Mouse (Mus musculus) spleen, adult 2 months (tissue): ENCODE data around the gene Rnf144b. TPM values are rescaled to one million over a fixed set of nuclear protein-coding genes. Genes with fewer than 3 reads are reported as not detected.

Experiments
- DNase-seq, 2 experiments: peaks; one replicate each; pipeline versions ENCODE4 v3.0.0 to v3.0.0-alpha.2; 2012 to 2021; ENCODE audit warnings: low spot score in 2 of 2, low read depth in 1 of 2
- H3K27ac ChIP-seq: fragments of 200-500 bp; 2 replicates; pipeline ENCODE4 v1.5.1; 2012; ENCODE audit warnings: low read length, inconsistent platforms; ENCODE audit not compliant: insufficient read depth
- H3K27me3 ChIP-seq: fragments of 200-500 bp; 2 replicates; pipeline ENCODE4 v1.6.1; 2012; ENCODE audit warnings: mild to moderate bottlenecking, moderate library complexity, low read length, inconsistent platforms; ENCODE audit not compliant: control insufficient read depth, insufficient read depth
- H3K36me3 ChIP-seq: fragments of 200-500 bp; 2 replicates; pipeline ENCODE4 v1.6.1; 2012; ENCODE audit warnings: mild to moderate bottlenecking, low read length, inconsistent platforms; ENCODE audit not compliant: control insufficient read depth, insufficient read depth
- H3K4me1 ChIP-seq: fragments of 200-500 bp; 2 replicates; pipeline ENCODE4 v1.6.1; 2011; ENCODE audit warnings: inconsistent platforms; ENCODE audit not compliant: control insufficient read depth, insufficient read depth, insufficient read length
- H3K4me3 ChIP-seq: fragments of 200-500 bp; 2 replicates; pipeline ENCODE4 v1.5.1; 2011; ENCODE audit warnings: mild to moderate bottlenecking, inconsistent platforms; ENCODE audit not compliant: insufficient read depth, insufficient read length; ENCODE audit errors: extremely low read depth
- CTCF ChIP-seq: fragments of 200-500 bp; IDR thresholded peaks from 2 replicates; pipeline ENCODE4 v1.5.1; 2011; ENCODE audit warnings: mild to moderate bottlenecking, inconsistent platforms; ENCODE audit not compliant: insufficient read depth, insufficient read length, insufficient replicate concordance; ENCODE audit errors: extremely low read depth
- POLR2A ChIP-seq: fragments of 200-500 bp; IDR thresholded peaks from 2 replicates; pipeline ENCODE4 v1.6.1; 2011; ENCODE audit warnings: low read depth, low read length, inconsistent platforms
- WGBS: fragments of 180-500 bp; shearing (Covaris S2); methylation state at CpG from one replicate; pipeline ENCODE4 v1.1.7; 2018; 5-methylcytosine and 5-hydroxymethylcytosine counted together
- polyA plus RNA-seq: library from polyadenylated mRNA; depleted of rRNA; stranded (reverse); fragments of >200 nt; gene quantifications from 2 replicates; pipeline ENCODE4 v1.2.3, GENCODE M21; 2012; rRNA removed

The Rnf144b gene
- polyA plus RNA-seq: 4.5 and 4.6 TPM in 2 replicates

DNA sequence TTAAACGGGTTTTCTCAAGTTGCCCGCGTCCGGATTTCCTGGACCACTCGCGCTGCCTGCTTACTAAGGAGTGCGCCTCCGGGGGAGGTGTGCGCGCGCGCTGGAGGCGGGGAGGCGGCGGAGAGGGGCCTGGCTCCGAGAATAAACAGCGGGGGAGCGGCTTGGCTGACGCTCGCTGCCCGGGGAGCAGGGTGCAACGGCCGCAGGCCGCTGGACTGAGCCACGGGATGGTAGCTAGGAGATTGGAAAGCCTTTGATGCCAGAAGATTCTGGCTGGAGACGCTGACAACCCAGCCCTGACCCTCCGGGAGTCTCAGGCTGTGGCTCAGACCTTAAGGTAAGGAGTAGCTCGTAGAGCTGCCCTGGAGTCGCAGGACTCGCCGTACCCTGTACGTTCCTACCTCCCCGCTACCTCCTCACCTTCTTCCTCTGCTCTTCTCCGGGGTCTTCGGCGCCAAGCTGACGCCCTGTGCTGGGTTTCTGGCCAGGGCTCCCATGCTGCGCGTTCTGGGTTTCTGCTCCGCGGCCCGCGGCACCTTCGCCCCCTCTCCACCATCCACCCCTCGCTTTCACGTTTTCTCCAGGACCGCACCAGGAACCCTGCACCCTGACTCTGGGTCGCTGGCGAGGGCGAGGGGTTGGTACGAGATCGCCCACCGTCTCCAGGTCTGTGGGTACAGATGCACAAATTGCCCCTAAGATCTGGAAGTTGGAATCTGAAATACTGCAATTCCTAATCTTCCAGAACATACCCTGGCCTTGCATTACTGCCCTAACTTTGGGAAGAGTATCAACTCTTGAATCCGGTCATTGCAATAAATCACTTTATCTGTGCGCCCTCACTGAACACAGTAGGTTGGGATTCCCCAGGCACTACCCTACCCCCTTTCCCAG, at the start of gene Rnf144b:
Rnf144b (plus strand) TSS at position 120 of the 894 bp plus-strand sequence.
- Histone ChIP-seq H3K4me1 (peaks cover 6% of the 10 kb centered on the region; the same call in 1 of the 2 replicates), H3K27ac (no peak within 1 kb of the TSS), H3K4me3 (peak within 1 kb of the TSS; percentile 20; the same call in 1 of the 2 replicates), H3K36me3 (no peaks in the 10 kb centered on the region), H3K27me3 (peaks cover 5% of the 10 kb centered on the region; the same call in 1 of the 2 replicates)
- TF ChIP-seq CTCF (no peak), POLR2A (no peak)
- no peak for DNase-seq
- 5% methylated on average over 55 of the region's 55 CpGs for WGBS

DNA sequence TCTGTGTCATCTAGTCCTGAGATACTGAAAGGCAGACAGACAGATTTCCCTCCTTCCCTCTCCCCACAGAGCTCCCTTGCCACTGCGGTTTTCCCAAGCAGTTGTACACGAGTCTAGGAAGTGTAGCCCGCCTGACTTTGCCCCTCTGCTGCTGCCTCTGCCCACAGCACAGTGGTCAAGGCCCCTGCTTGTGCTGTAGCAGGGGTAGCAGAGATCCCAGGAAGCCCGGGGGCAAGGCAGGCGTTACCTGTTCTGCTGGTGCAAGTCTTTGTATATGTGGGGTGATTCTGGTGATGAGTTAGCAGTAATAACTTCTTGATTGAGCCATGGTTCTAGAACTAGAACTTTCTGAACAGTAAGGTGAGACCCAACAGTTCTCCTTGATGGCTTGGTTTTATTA, 46.3 kb upstream of the Rnf144b start:
- no peaks in the 10 kb centered on the region for H3K4me1 ChIP-seq
- no peak for DNase-seq
- TF ChIP-seq POLR2A (no peak), CTCF (no peak)

DNA sequence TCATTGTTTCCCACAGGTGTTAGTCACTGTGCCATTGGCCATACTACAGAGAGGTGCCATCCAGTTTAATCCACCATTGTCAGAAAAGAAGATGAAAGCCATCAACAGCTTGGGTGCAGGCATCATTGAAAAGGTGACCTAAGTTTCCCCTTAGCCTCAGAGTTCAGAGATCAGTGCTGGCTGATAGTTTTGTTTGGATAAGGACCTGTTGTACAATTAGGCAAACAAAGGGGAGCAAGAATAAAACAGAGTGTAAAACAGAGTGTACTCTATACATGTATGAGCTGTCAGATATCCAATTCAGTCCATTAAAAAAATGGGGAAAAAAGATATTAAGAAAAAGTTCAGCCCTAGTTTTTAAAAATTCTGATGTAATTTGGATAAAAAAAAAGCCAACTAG, 45.1 kb upstream of the Rnf144b start:
- no peak overlapping the region for H3K27ac ChIP-seq
- H3K27me3 ChIP-seq: no peaks in the 10 kb centered on the region
- H3K4me3 ChIP-seq: no peak overlapping the region
- no peak for TF ChIP-seq POLR2A
- no peak for TF ChIP-seq CTCF
- H3K36me3 ChIP-seq: peaks cover 17% of the 10 kb centered on the region
- DNase-seq: no peak
- H3K4me1 ChIP-seq: no peaks in the 10 kb centered on the region

More for the DNA sequence above, 46.3 kb upstream of the Rnf144b start:
- Histone ChIP-seq H3K27me3 (no peaks in the 10 kb centered on the region), H3K27ac (no peak overlapping the region), H3K36me3 (peaks cover 17% of the 10 kb centered on the region), H3K4me3 (no peak overlapping the region)
- WGBS: 85% methylated on average over 5 of the region's 5 CpGs

DNA sequence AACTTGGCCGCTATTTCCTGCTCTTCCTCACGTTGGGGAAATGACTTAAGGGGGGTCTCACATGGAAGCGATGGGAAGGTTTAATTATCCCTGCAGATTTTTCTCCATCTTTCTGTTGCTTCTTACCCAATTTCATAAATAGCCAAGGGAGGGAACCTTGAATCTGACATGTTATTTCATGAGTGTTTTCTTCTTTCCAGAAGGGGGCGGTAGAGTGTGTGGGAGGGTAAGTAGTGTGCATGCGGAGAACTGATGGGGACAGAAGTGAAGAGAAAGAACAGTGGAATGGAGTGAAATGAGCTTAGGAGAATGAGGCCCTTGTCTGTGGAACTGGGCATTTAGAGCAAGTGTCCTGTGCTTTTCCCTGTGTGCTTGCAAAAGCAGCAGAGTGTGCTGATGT, 43.7 kb upstream of the Rnf144b start:
- Histone ChIP-seq H3K36me3 (peaks cover 22% of the 10 kb centered on the region), H3K27ac (no peak overlapping the region), H3K4me3 (no peak overlapping the region), H3K4me1 (no peaks in the 10 kb centered on the region), H3K27me3 (no peaks in the 10 kb centered on the region)
- 83% methylated on average over 5 of the region's 5 CpGs for WGBS
- no peak for DNase-seq
- TF ChIP-seq CTCF: 0 out of 2 replicates have a peak, but pooled peaks have one; percentile 3
- TF ChIP-seq POLR2A: no peak

DNA sequence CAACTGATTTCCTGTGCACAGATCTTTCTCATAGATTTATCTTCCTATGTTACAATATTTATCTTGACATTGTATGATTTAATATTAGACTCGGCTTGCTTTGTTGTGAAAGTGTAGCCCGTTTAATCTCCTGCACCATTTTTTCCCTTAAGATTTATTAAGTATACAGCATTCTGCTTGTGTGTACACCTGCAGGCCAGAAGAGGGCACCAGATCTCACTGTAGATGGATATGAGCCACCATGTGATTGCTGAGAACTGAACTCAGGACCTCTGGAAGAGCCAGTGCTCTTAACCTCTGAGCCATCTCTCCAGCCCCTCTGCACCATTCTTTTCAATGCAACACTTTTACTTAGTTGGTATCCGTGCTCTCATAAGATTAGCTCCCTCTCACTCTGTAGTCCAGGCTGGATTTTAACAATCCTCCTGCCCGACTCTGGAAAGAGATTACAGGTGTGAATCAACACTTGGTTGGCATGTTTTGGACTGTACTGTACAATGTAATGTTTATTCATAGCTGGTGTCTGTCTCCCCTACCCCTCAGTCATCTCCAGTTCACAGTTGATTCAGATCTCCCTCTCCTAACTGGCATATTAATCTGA, 41.5 kb upstream of the Rnf144b start:
- TF ChIP-seq CTCF (no peak; the same call in 1 of the 2 replicates), POLR2A (no peak)
- Histone ChIP-seq H3K27ac (no peak overlapping the region), H3K36me3 (peaks cover 20% of the 10 kb centered on the region), H3K4me3 (no peak overlapping the region), H3K4me1 (no peaks in the 10 kb centered on the region), H3K27me3 (no peaks in the 10 kb centered on the region)
- no peak for DNase-seq
- WGBS: 96% methylated on average over 4 of the region's 4 CpGs

DNA sequence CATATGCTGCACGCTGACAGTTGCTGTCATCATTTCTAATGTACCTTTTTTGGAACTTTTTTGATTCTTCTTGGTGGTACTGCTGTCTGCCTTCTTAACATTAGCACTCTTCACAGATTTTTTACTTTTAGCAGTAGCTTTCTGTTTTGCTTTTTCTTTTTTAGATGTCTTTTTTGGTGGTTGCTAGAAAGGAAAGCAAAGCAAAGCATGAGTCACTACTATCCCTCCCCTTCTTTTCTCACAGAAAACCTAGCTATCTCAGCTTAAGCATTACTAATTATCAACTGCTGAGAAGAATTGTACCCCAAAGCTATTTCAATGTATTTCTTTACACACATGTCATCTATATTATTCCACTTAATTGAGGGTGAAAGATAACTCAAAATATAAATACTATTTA, 34.0 kb upstream of the Rnf144b start:
- Histone ChIP-seq H3K27me3 (no peaks in the 10 kb centered on the region), H3K36me3 (peaks cover 25% of the 10 kb centered on the region), H3K27ac (no peak overlapping the region), H3K4me3 (no peak overlapping the region), H3K4me1 (no peaks in the 10 kb centered on the region)
- 91% methylated on average over 1 of the region's 1 CpGs for WGBS
- TF ChIP-seq POLR2A: no peak
- DNase-seq: no peak

DNA sequence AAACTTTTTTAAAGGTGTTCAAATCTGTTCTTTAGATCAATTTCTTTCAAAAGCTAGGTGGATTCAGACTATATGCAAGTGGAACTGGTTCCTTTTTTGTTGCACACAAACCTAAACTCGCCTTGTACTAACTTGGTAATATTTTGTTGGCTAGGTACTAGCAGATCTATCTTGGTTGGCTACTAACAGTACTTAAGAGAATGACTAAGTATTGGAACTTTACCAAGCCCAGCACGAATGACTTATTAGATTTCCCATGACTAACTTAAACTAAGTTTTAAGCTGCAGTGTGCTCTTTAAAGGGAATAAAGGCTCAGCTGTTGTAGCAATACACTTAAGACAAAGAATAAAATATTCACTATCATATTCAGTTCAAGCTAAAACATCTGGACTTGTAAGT, 33.2 kb upstream of the Rnf144b start:
- no peak overlapping the region for H3K4me3 ChIP-seq
- TF ChIP-seq CTCF: no peak
- no peak for TF ChIP-seq POLR2A
- no peak overlapping the region for H3K27ac ChIP-seq
- H3K4me1 ChIP-seq: no peaks in the 10 kb centered on the region
- H3K27me3 ChIP-seq: no peaks in the 10 kb centered on the region
- no peak for DNase-seq
- 79% methylated on average over 2 of the region's 2 CpGs for WGBS
- peaks cover 29% of the 10 kb centered on the region for H3K36me3 ChIP-seq
